Mouse (Mus musculus) granulocyte monocyte progenitor cell, adult 5-6 weeks (primary cell): ENCODE measurements around the gene Tspan9. TPM values are rescaled to one million over a fixed set of nuclear protein-coding genes. Genes with fewer than 3 reads are reported as not detected.
A peak's percentile ranks its signal among the peaks of the same experiment; 100 is the strongest.

Source experiments
- ATAC-seq: replicated peaks from 2 replicates; pipeline ENCODE4 v1.8.0; 2016; ENCODE audit warnings: mild to moderate bottlenecking, moderate TSS enrichment, inconsistent platforms; ENCODE audit not compliant: poor library complexity, severe bottlenecking
- total RNA-seq, 2 experiments: library from RNA; stranded (forward) in 1 of 2; stranded (reverse) in 1 of 2; fragments of 200-712, 200-1000 nt in 1 of 2; fragments of >200 nt in 1 of 2; fragmentation: Nextera tagmentation in 1 of 2; gene quantifications; 2 replicates each; pipeline ENCODE4 v1.2.3; 2014 to 2017

Tspan9 gene
- total RNA-seq, 2 experiments from 2014 or later = 0.62 TPM; not detected in 1

DNA sequence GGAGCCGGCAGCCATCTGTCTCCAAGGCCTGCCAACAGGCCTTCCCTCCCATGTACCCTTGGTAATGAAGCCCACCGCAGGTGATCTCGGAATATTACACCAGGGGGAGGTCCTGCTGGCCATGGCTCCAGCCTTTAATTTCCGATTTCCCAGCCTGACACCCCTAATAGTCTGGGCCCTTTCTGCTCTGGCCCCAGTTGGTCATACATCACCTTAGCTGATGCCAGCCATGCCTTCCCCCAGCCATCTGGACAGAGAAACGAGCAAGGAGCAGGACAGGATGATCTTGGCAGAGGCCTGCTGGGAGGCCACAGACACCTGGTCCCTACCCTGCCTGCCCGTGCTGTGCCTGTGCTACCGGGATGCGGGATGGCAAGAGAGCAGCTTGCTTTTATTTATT lies 62.1 kb downstream of the Tspan9 start:
- no peak for ATAC-seq

DNA sequence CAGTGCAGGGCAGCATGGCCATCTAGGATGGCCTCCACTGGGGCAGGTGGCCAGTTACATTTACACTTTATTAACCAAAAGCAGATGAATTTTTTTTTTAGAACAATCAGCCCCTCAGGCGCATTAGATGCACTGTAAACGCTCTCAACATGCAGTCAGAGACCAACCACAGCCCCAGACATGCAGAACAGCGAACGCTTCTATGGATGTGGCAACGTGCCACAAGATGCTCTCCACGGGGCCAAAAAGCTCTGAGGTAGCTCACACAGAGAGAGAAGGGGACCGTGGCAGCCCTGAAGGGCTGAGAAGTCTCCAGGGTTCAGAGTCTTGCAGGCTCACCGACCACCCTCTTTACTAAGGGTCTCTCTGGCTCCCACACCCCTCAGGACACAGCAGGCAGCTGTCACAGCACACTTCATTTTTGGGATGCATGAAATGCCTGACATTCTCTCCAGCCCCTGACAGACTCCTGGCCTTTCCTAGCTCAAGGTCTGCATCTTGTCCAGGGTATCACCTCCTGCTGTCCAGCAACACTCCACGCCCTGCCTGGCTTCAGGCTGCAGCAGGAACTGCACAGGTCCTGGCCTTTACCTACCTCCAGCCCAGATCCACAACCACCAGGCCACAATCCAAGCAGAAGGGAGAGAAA lies 63.7 kb downstream of the Tspan9 start:
- no peak for ATAC-seq

DNA sequence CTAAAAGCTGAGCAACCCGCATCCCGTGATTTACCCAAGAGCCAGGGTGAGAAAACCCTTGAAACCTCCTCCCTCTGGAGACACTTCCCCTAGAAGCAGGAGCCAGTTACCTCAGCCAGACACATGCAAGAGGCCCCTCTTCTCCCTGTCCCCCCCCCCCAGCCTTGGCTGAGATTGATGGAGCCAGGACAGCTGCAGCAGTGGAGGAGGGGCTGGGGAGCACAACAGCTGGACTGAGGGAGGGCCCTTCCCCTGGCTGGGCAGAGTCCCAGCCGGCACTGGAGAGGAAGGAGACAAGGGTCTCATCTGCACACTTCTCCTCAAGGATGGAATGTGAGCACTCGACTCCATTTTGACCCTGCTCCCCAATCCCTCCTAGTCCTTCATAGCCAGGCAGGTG lies 64.9 kb downstream of the Tspan9 start:
- ATAC-seq = no peak

DNA sequence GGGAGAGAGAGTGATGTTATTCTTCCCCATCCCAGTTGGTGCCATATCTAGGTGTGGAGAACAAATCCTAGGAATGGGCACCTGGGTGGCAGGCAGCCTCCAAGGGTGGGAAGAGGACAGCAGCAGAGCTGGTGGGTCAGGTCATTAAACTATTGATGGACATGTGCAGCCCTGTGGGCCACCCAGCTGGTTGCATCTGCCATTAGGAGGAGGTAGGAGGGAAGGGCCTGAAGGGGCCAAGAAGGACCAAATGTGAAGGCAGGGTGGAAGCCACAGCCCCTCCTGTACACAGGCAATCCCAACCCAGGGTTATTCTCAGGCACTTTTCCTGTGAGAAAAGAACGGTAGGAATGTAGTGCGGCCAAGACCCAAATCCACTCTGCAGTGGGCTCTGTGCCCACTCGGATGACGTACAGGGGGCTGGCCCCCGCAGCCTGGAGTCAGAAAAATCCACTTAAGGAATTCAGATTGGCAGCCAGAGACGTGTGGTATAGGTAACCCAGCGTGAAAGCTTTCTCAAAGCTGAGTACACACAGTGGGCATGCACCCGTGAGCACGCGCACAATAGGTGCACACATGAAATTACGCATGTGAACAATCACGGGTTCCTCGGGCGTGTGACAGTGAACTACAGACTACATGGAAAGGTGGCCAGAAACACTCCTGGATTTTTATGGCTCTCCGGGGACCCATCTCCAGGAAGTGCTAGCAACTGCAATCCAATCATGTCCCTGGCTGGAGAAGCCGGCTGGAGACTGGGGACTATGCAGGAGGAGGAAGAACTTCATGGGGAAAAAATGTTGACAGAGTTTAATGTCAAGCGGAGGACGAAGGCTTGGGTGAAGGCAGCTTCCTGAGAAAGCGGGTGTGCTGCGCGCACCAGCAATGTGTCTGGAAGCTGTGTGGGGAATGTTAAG lies 67.0 kb downstream of the Tspan9 start:
- ATAC-seq = no peak

DNA sequence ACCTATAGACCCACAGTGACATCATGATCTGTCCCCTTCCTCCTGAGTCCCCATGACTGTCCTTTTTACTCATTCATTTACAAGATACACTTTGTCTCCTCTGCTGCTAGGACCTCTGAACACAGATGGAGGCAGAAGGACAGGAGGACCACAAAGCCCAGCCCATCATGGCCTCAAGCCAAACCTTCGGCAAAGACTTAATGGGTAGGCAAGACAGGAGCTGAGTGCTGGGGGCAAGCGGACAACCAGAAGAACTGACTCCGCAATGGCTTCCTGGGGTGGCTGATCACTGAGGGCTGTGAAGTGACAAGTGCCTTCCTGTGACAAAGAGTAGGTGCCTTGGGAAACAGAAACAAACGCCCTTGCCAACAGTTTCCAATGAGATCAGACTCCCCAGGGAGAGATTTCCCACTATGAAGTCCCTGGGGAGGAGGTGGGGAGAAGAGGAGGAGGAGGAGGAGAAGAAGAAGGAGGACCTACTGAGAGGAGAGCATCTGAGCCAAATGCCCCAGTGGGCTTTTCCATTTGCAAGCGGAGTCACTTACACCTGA lies 67.9 kb downstream of the Tspan9 start:
- no peak for ATAC-seq

DNA sequence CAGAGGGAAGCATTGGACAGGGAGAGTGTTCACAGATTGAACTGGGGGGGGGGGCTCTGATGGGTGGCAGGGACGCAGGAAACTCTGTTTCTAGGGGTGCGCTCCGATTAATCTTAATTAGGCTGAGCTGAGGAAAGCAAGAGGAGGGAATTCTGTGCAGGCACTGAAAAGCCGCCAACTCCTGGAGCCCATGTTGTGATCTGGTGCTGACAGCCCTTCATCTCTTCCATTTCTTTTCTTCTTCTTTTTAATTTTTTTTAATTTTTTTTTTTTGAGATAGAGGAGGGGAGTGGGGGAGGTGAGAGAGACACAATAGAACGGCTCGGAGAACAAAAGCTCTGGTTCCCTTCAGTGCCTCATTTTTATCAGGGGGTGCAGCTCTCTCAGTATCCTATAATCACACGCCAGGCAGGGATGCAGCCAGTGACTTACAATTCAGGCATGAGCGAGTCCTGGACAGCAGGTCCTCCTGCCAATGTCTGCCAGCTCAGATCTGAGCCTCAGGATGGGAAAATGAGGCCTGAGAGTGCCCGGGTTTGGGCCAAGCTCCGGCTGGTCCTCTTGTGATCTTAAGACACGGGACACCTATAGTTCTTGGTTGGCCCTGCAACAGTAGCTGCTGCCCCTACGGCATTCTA lies 72.4 kb downstream of the Tspan9 start:
- no peak for ATAC-seq

DNA sequence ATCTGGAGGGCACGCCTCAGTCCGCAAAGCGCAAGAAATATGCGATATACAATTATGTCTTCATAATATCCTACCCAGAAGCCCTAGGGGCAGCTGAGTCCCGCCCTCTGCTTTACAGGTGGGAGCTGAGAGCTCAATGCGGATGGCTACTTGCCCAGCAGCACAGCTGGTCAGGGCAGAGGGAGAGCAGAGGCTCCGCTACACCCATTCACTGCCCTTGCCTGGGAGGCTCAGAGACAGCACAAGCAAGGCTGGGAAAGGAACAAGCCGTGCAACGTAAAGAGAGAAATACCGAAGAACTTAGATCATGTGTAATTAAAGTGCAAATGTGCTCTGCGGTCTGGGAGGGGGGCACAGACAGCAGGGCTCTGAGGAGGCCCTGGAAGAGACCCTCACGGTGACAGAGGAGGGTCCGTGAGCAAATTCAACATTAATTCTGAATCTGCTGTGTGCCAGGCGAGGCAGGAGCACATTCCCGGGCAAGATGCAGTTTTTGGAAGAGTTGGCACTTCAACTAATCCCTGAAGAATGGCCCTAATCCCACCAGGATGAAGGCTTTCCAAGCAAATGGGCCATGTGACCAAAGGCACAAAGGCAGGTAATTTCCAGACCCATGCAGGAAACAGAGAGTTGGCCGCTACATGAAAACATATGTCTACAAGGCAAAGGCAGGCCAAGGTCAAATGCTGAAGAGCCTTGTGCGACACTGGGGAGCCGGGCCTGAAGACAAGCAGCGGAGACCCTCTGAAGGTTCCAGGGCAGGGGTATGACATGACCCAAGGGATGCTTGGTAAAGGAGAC lies 73.1 kb downstream of the Tspan9 start:
- no peak for ATAC-seq

DNA sequence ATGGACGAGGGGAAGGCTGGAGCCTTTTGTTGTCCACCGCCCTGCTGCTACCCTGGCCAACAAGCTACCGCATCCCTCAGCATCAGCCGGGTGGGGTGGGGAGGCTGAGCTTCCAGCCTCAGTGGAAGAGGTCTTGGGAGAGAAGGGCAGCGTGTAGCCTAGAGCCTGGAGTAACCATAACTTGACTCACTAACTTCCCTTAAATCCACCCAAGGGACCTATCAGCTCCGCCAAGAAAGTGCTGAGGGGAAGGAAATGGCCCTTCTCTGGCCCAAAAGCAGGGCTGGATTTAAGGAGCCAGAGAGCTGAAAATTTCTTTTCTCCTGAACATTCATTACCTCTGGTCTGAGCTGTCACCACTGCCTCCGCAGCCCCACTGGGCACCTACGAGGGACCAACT lies 75.2 kb downstream of the Tspan9 start:
- no peak for ATAC-seq

DNA sequence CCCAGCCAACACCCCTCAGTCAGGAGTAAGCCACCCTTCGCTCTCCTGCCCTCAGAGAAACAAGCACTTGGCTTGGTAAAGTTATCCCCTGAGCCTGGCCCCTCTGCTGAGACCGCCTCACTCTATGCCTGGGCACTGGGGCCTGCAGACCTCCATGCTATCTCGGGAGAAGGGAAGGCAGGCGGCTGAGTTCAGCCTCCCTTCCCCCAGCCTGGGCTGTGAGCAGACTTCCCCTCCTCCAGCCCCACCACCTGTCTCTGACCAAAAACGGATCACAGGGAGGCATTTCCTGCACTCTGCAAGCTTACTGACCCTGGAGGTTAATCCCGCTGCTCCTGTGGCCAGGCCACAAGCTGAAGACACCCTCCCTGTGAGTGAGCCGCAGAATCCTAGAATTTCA lies 77.4 kb downstream of the Tspan9 start:
- peak; percentile 50 for ATAC-seq

DNA sequence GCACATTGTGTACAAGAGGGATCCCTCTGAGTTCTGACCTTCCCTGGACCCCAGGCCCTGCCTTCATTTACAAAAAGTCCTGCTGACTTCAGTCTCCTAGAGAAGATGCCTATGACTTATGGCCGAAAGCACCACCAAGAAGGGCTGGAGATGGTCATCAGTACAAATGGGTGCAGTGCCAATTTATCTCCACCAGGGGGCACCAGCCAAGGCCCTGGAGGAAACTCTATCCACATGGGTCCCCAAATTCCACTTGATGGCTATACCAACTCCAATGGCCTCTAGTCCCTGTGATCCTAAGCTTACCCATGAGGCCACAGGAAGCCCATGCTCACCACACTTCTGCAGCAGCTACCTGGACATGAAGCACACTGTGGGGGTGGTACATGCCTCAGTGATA lies 79.9 kb downstream of the Tspan9 start:
- ATAC-seq = no peak; the same call in 1 of the 2 replicates

DNA sequence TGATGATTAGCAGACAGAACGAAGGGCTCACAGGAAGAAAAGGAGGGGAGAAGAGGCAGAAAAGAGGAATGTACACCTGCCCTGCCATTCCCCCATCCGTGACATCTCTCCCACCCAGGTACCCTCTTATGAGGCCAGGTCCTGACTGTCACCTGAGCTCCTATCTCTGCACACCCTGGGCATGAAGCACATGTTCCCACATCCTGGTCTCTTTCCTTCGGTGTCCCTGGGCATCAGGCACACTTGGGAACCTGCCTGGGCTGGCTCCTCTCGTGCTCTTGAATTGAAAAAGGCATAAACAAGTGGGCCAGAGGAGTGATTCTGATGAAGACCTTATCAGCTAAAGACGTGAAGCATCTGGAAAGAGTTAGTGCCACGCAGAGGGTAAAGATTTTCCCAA lies 80.6 kb downstream of the Tspan9 start:
- ATAC-seq = no peak

DNA sequence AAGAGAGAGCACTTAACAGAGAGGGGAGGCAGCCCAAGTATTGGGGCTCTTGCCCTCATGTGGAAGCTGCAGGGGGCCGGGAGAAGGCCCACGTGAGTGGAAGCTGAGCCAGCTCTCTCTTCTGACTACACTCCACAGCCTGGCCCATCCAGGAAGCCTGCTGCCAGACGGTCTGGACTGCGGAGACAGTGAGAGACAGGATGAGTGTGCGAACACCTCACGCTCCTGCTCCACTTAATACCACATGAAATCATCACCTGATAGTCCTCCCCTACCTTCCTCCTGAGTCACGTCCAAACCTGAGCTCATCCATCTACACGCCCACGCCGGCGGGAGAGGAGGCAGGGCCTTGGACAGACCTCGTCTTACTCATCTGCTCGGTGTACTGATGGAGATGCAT lies 81.2 kb downstream of the Tspan9 start:
- no peak for ATAC-seq

DNA sequence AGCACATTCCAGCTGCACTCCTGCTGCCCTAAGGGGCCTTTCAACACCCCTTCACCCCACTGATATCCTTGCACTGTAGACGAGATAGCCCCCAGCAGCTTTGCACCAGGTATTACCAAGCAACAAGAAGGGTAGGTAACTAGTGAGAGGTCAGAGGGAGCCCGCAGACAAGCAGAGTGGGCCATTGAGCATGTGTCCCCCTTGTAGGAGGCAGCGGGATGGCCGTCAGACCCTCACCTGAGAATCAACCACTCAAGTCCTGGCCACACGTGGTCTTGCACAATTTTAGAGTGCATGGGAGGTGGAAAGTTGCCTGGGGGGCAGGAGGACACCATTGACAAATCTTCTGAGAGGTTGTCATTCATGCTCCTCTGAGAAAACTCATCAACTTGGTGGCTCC lies 82.1 kb downstream of the Tspan9 start:
- no peak for ATAC-seq

DNA sequence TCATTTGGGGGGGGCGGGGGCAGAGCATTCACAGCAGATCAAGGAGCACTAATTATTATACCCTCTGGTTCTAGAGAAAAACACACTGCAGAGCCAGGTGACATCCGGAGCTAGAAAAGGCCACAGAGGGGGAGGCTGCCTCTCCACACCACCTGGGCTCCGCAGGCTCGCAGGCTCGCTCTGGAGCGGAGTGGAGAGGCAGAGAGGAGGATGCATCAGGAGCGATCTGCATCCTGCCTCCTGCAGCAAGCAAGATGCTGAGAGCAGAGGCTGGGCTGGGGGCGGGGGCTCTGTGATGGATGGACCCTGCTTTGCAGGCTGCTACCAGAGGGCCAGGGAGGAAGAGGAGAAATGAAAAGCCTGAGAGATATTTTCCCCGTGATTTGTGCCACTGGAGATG lies 84.8 kb downstream of the Tspan9 start:
- ATAC-seq = no peak

DNA sequence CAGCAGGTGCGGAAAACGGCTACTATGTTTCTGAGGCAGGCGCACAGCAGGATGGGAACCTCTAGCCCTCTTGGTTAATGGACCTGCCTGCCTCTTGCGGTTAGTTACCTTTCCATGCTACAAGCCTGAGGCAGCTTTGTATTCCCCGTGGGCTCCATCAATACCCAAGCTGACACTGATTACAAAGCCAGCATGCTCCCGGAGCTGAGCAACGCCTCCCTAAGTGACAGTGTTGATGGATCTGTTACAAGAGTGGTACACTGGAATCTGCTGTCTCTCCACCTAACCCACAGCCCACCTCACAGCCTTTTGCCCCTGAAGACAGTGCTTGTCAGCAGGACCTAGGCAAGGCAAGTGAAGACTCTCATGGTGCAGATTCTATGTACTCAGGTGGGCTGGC lies 85.2 kb downstream of the Tspan9 start:
- no peak for ATAC-seq

DNA sequence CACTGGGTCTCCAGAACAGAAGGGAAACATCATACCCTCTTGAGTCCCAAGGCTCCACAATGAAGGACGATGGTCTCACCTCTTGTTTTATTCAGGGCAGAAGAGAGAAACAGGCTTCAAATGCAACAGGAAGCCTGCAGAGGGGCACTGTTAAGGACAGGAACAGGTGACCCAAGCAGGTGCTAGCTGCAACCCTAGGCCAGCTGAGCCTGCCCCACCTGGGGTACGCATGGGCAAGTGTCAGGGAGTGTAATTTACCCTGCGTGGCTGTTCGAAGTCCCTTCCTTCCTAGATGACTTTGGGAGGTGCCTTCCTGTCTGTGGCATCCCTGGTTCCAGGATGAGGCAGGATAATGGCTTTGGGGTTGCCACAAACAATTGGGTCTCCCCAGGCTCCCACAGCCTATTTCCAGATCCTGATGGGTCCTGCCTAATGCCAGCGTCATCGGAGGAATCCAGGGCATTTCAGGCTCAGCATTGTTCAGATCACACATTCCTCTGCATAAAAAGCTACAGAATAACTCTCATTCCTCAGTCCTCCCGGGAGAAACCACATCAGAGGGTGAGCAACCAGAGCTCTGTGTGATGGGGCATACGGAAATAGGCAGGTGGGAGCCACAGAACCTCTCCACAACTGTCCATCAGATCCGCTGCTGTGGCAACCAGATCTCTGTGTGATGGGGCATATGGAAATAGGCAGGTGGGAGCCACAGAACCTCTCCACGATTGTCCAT lies 90.2 kb downstream of the Tspan9 start:
- ATAC-seq = no peak

DNA sequence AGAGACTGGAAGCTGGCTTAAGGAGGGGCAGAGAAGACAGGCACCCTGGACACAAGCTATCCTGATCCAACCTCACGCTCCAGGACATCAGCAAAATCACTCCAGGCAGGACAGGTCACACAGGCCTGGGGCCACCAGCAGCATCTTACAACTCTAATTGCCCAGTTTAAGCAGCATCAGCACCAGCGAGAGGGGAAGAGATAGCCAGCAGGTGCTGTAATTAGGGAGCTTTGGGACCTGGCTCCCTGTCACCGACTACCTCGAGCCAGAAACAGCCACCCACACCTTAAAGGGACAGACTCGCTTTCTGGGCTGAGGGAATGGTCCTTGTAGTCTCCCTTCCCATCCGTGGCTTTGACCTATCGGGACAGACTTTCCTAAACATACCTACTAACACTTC lies 95.7 kb downstream of the Tspan9 start:
- ATAC-seq = no peak

DNA sequence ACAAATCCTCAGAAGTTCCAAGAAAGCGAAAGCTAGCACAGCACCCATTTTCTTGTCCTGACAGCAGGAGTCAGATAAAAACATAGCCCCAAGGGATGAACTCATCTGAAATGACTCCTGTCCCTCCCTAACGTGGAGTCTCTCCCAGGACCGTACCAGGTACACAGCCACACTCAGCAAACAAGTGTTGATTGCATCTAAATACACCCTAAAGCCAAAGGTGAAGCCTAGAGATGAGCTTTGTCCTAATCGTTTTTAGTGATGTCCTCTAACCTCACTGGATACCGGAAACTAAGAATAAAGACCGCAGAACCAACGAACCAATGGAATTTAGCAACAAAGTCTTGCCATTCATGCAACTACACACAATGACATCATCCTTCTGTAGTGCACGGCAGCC lies 96.2 kb downstream of the Tspan9 start:
- ATAC-seq = no peak

DNA sequence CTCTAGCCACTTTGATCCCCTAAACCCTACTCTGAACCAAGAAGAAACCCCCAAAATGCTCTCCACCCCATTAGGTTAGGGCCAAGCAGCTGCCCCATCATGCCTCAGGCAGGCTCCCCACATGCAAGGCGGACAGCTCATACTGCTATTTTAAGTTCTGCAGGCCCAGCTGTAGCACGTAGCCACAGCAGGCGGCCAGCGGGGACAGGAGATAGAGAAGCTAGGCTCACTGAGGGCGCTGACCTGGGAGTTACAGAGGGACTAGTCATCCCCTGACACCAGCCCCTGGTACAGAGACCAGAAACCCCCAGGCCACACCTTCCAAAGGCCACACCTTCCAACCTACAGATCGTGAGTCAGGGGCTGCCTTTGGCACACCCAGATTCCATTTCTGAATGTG lies 96.6 kb downstream of the Tspan9 start:
- ATAC-seq = no peak

DNA sequence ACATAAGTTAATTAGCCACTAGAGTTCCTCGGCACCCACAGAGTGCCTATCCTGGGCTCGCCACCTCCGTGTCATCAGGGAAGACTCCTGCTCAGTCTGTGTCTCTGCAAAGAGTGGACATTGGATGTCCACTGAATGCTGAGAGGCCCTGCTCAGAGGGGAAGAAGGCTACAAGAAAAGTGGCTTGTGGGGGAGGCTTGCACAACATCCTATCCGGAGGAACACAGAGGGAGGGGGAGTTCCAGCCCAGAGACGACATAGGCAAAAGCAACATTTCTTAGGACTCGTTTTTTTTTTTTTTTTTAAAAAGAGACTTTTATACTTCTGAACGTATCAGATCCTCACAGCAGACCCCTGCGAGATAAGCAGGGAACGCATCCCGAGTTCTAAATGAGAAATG lies 98.7 kb downstream of the Tspan9 start:
- peak; percentile 79 for ATAC-seq
